In genomic region chr16:70568341-70569265, GRCm38 (mm10) we compare ENCODE assay signal across 8 mouse cellular contexts.
DNase-seq lines count a peak whose midpoint lies in the region; ATAC-seq and TF ChIP-seq lines count a peak whose summit lies in the region.

No protein-coding gene starts in this region.

- 69% methylated on average over 23 of the region's 23 CpGs for WGBS in thymus, adult 2 months
- 52% methylated on average over 23 of the region's 23 CpGs for WGBS in limb, embryonic 14.5 days
- WGBS in neural tube, embryonic 14.5 days = 59% methylated on average over 23 of the region's 23 CpGs

- H3K4me1 ChIP-seq in thymus, adult 2 months (replicated peaks; ENCODE audit: control insufficient read depth, insufficient read depth, low read length) = no peaks in the 10 kb centered on the region
- H3K4me1 ChIP-seq in limb, embryonic 14.5 days (ENCODE audit: control insufficient read depth, insufficient read depth, low read length) = no peaks in the 10 kb centered on the region
- no peaks in the 10 kb centered on the region for H3K4me1 ChIP-seq in neural tube, embryonic 14.5 days (ENCODE audit: control insufficient read depth, insufficient read depth, low read length)

- no peak for TF ChIP-seq CTCF in thymus, adult 2 months (IDR thresholded peaks at IDR 0.05; ENCODE audit: borderline replicate concordance, control insufficient read depth, extremely low read depth, insufficient read depth, low read length, poor library complexity)

- H3K36me3 ChIP-seq in thymus, adult 2 months (ENCODE audit: control insufficient read depth, insufficient read depth, low read length) = no peaks in the 10 kb centered on the region
- H3K36me3 ChIP-seq in limb, embryonic 14.5 days (ENCODE audit: control insufficient read depth, insufficient read depth, low read length) = no peaks in the 10 kb centered on the region
- H3K36me3 ChIP-seq in neural tube, embryonic 14.5 days (ENCODE audit: control insufficient read depth, insufficient read depth, low read length) = no peaks in the 10 kb centered on the region

- no peak for TF ChIP-seq POLR2A in thymus, adult 2 months (IDR thresholded peaks at IDR 0.05; ENCODE audit: control insufficient read depth, extremely low read depth, insufficient read depth, low read length, poor library complexity)
- TF ChIP-seq POLR2A in limb, embryonic 14.5 days (IDR thresholded peaks at IDR 0.05; ENCODE audit: borderline replicate concordance, extremely low read depth, insufficient read depth, insufficient read length) = no peak

- no peak overlapping the region for H3K9ac ChIP-seq in limb, embryonic 14.5 days (ENCODE audit: low read depth, low read length, severe bottlenecking)
- H3K9ac ChIP-seq in neural tube, embryonic 14.5 days (replicated peaks; ENCODE audit: low read depth, low read length) = no peak overlapping the region

- no peaks in the 10 kb centered on the region for H3K27me3 ChIP-seq in thymus, adult 2 months (ENCODE audit: control insufficient read depth, insufficient read depth, low read length)
- H3K27me3 ChIP-seq in limb, embryonic 14.5 days (ENCODE audit: control insufficient read depth, insufficient read depth, low read length) = no peaks in the 10 kb centered on the region
- no peaks in the 10 kb centered on the region for H3K27me3 ChIP-seq in neural tube, embryonic 14.5 days (ENCODE audit: control insufficient read depth, insufficient read depth, low read length)

- no peak overlapping the region for H3K27ac ChIP-seq in thymus, adult 2 months (ENCODE audit: control insufficient read depth, insufficient read depth, low read length)
- H3K27ac ChIP-seq in limb, embryonic 14.5 days (replicated peaks; ENCODE audit: low read depth, low read length) = no peak overlapping the region
- no peak overlapping the region for H3K27ac ChIP-seq in neural tube, embryonic 14.5 days (ENCODE audit: low read depth, low read length)

- no peaks in the 10 kb centered on the region for H3K9me3 ChIP-seq in limb, embryonic 14.5 days (ENCODE audit: control insufficient read depth, low read length)
- H3K9me3 ChIP-seq in neural tube, embryonic 14.5 days (ENCODE audit: control insufficient read depth, low read length) = no peaks in the 10 kb centered on the region

- no peak overlapping the region for H3K4me2 ChIP-seq in limb, embryonic 14.5 days (replicated peaks; ENCODE audit: low read depth, low read length, severe bottlenecking)
- peak overlapping the region; percentile 12; the same call in 1 of the 2 replicates for H3K4me2 ChIP-seq in neural tube, embryonic 14.5 days (ENCODE audit: low read depth, low read length)

- ATAC-seq in limb, embryonic 14.5 days (ENCODE audit: low FRiP score, low read depth) = peak; percentile 50; the same call in 1 of the 2 replicates
- peak; percentile 79 for ATAC-seq in neural tube, embryonic 14.5 days (ENCODE audit: low read depth)

- DNase-seq in thymus, postnatal 14 days = peak; percentile 12
- DNase-seq in thymus, adult 2 months = no peak
- peak; percentile 30 for DNase-seq in cerebellum, adult 8-10 months
- DNase-seq in frontal cortex, postnatal 14 days (ENCODE audit: low spot score in 2 of 2) = peak; percentile 14 to 57
- peak; percentile 67 for DNase-seq in kidney, adult 9 months
- DNase-seq in limb, embryonic 14.5 days (ENCODE audit: low spot score) = peak; percentile 88
- no peak for DNase-seq in urinary bladder, postnatal 36 days (ENCODE audit: low spot score in 2 of 2)

- H3K4me3 ChIP-seq in thymus, adult 2 months (ENCODE audit: control insufficient read depth, insufficient read depth, low read length) = no peak overlapping the region
- no peak overlapping the region for H3K4me3 ChIP-seq in limb, embryonic 14.5 days (replicated peaks; ENCODE audit: low read length)
- H3K4me3 ChIP-seq in neural tube, embryonic 14.5 days (ENCODE audit: low read depth, low read length) = no peak overlapping the region

Comparison
In these comparisons a context has a peak if more than half of its experiments do, and no peak if none do; other contexts are left out.
1. DNase-seq: peak in thymus, postnatal 14 days (single experiment), cerebellum, adult 8-10 months (single experiment), frontal cortex, postnatal 14 days (2 of 2), kidney, adult 9 months (single experiment) and limb, embryonic 14.5 days (single experiment); none in thymus, adult 2 months (single experiment) and urinary bladder, postnatal 36 days (0 of 2).